Mouse (Mus musculus) forebrain, embryonic 16.5 days (tissue): ENCODE measurements at regions not wholly inside any gene's neighbourhood (a gene's known extent, or its start where the extent isn't known, plus 50 kb on each side); places are given as distances from the start of the nearest gene placed in this dataset.

ENCODE experiments used
- ATAC-seq: fragments of 200-750 bp; cut with Nextera tagmentation; 2 replicates; pipeline ENCODE4 v1.8.0; 2017; ENCODE audit warnings: mild to moderate bottlenecking, moderate library complexity
- H3K27ac ChIP-seq: fragments of 300-500 bp; sonication (generic); 2 replicates; pipeline ENCODE4 v1.5.1; 2014; ENCODE audit warnings: low read length, control low read depth
- H3K27me3 ChIP-seq: fragments of 300-500 bp; sonication (generic); replicated peaks from 2 replicates; pipeline ENCODE4 v1.6.1; 2014; ENCODE audit warnings: low read length; ENCODE audit not compliant: control insufficient read depth, insufficient read depth
- H3K36me3 ChIP-seq: fragments of 300-500 bp; sonication (generic); 2 replicates; pipeline ENCODE4 v1.6.1; 2014; ENCODE audit not compliant: control insufficient read depth, insufficient read depth
- H3K4me1 ChIP-seq: fragments of 300-500 bp; sonication (generic); replicated peaks from 2 replicates; pipeline ENCODE4 v1.6.1; 2014; ENCODE audit warnings: low read length; ENCODE audit not compliant: control insufficient read depth, insufficient read depth
- H3K4me2 ChIP-seq: fragments of 300-500 bp; sonication (generic); 2 replicates; pipeline ENCODE4 v1.6.1; 2014; ENCODE audit warnings: mild to moderate bottlenecking, low read length, control low read depth
- H3K4me3 ChIP-seq: fragments of 300-500 bp; sonication (generic); replicated peaks from 2 replicates; pipeline ENCODE4 v1.5.1; 2014; ENCODE audit warnings: mild to moderate bottlenecking, low read length, control low read depth
- H3K9ac ChIP-seq: fragments of 300-500 bp; sonication (generic); replicated peaks from 2 replicates; pipeline ENCODE4 v1.6.1; 2014; ENCODE audit warnings: low read depth, low read length, control low read depth
- H3K9me3 ChIP-seq: fragments of 300-500 bp; sonication (generic); 2 replicates; pipeline ENCODE4 v1.6.1; 2016; ENCODE audit warnings: low read length; ENCODE audit not compliant: control insufficient read depth
- WGBS: fragments of 180-500 bp; shearing (Covaris S2); extraction: QIAGEN DNeasy Blood & Tissue Kit; methylation state at CpG from one replicate; pipeline ENCODE4 v1.1.7; 2014; 5-methylcytosine and 5-hydroxymethylcytosine counted together

DNA sequence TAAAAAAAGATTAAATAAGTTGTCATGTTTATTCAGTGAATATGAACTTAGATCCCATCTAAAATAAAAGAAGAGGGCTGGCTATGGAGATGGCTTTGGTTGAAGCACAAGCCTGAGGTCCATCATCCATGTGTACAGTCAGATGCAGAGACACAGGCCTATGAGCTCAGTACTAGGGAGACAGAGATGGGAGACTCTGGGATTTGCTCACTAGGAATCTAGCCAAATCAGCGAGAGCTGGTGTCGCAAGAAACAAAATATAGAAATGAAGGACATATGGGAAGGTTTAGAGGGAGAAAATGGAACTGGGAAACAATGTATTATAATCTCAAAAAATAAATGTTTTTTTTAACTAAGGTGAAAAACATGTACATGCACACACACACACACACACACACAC lies 326.6 kb downstream of the Col12a1 start:
- Histone ChIP-seq H3K4me3 (no peak overlapping the region), H3K9me3 (no peaks in the 10 kb centered on the region), H3K9ac (no peak overlapping the region), H3K4me1 (no peaks in the 10 kb centered on the region), H3K36me3 (no peaks in the 10 kb centered on the region), H3K27me3 (no peaks in the 10 kb centered on the region), H3K4me2 (no peak overlapping the region), H3K27ac (no peak overlapping the region)
- WGBS, result 76% methylated on average over 2 of the region's 2 CpGs
- ATAC-seq, result no peak

DNA sequence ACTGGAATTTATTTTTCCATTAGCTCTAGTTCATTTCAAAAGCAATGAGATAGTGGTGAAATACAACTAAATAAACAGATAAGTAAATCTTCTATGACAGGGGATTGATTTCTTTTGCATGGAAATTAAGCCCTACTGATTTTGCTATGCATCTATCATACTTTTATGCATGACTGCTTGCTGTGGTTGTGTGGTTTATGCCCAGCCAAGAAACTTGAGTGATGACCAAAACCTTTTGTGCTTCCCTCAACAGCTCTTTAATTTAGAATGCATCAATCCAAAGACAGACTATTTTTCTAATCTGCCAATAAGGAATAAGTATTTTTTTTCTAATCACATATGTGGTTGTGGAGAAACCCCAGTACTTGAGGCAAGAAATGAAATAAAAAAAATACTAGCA lies 303.6 kb downstream of the Col12a1 start:
- Histone ChIP-seq H3K27me3 (no peaks in the 10 kb centered on the region), H3K27ac (no peak overlapping the region), H3K9ac (no peak overlapping the region), H3K4me1 (no peaks in the 10 kb centered on the region), H3K4me2 (no peak overlapping the region), H3K9me3 (no peaks in the 10 kb centered on the region), H3K4me3 (no peak overlapping the region), H3K36me3 (no peaks in the 10 kb centered on the region)
- ATAC-seq, result no peak

DNA sequence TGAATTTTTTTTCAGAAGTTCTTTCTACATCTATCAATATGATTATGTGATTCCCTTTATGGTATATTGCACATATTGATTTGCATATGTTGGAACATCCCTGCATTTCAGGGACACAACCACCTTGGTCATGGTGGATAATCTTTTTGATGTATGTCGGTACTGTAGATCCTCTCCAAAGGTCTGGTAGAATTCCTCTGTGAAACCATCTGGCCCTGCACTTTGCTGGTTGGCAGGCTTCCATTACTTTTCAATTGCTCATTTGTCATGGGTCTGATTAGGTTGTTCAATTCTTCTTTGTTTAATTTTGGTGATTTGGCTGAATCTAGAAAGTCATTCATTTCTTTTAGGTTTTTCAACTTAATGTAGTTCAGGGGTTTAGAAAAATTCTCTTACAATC lies 288.2 kb downstream of the Col12a1 start:
- no peaks in the 10 kb centered on the region for H3K4me1 ChIP-seq
- H3K4me2 ChIP-seq, result no peak overlapping the region
- no peaks in the 10 kb centered on the region for H3K27me3 ChIP-seq
- no peaks in the 10 kb centered on the region for H3K9me3 ChIP-seq
- WGBS, result 39% methylated on average over 1 of the region's 1 CpGs
- no peak overlapping the region for H3K9ac ChIP-seq
- no peaks in the 10 kb centered on the region for H3K36me3 ChIP-seq
- no peak for ATAC-seq
- no peak overlapping the region for H3K27ac ChIP-seq
- H3K4me3 ChIP-seq, result no peak overlapping the region

DNA sequence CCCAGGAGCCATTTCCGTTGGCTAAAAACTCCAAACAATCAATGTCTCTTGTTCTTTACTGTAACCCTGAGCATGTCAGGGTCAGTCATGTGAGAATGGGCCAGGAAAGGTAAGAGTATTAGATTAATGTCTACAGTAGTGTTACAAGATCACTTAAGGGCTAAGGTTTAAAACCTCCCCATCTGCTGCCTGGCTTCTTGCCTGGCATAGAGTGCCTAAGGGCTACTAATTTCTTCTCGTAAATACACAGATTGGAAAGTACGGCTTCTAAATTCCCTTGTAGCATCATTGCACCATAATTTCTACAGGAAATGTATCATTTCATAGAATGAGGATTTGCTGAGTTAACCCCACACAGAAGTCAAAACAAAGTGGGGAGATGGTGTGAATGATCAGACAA lies 281.0 kb downstream of the Col12a1 start:
- Histone ChIP-seq H3K4me1 (no peaks in the 10 kb centered on the region), H3K9ac (no peak overlapping the region), H3K27me3 (no peaks in the 10 kb centered on the region), H3K27ac (no peak overlapping the region), H3K36me3 (no peaks in the 10 kb centered on the region), H3K4me2 (no peak overlapping the region), H3K4me3 (no peak overlapping the region), H3K9me3 (no peaks in the 10 kb centered on the region)
- no peak for ATAC-seq
- WGBS, result 88% methylated on average over 3 of the region's 3 CpGs

DNA sequence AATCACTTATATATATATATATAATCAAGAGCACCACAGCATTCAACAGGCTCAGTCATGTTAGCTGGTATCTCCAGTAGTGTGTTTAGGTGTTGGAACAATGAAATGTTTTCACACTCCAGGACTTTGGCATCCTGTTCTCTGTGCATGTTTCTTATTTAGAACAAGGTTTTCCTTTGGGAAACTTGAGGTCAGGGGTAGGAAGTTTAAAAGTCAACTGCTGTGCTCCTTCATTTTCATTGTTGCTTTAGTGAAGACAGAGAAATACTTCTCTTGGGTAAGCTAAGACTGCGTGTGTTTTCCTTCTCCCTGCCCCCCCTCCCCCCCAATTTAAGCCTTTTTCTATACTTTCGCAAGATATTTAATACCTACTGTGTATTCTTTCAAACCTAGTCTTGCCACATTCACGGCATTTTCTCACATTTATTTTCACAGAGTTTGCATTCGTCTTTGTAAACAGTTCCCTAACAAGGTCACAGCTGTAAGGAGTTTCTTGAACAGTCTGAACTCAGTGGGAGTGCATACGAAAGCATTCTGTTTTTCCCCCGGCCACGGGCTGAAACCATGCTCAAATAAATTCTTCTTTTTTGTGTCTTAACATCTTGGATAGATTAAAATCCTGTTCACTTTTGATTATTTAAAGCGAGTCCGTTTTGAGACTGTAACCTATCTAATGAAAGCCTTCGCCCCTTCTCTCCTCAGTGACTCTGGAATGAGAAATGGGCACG lies 279.2 kb downstream of the Col12a1 start:
- Histone ChIP-seq H3K9ac (no peak overlapping the region), H3K9me3 (no peaks in the 10 kb centered on the region), H3K27ac (no peak overlapping the region), H3K4me1 (no peaks in the 10 kb centered on the region), H3K27me3 (no peaks in the 10 kb centered on the region), H3K4me3 (no peak overlapping the region), H3K4me2 (no peak overlapping the region), H3K36me3 (no peaks in the 10 kb centered on the region)
- 57% methylated on average over 11 of the region's 11 CpGs for WGBS
- no peak for ATAC-seq

DNA sequence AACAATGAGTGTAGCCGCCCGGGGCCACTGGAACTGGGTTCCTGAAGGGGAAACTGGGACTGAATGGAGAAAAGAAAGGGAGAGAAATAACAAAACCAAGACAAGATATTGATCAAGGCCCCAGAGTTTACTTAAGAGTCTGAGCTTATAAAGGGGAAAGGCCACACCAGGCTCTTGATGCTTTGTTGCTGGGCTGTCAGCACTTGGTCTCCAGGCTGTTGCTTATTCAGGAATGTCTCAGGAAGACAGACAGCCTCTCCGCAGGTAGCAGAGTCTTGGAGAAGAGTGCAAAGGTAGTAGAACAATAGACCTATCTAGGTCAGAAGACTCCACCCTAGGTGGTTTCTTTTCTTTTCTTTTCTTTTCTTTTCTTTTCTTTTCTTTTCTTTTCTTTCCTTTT lies 263.4 kb downstream of the Col12a1 start:
- Histone ChIP-seq H3K4me2 (no peak overlapping the region), H3K4me3 (no peak overlapping the region), H3K27ac (no peak overlapping the region), H3K36me3 (no peaks in the 10 kb centered on the region), H3K27me3 (no peaks in the 10 kb centered on the region), H3K9ac (no peak overlapping the region), H3K4me1 (no peaks in the 10 kb centered on the region), H3K9me3 (no peaks in the 10 kb centered on the region)
- ATAC-seq, result no peak
- WGBS, result 59% methylated on average over 3 of the region's 3 CpGs

DNA sequence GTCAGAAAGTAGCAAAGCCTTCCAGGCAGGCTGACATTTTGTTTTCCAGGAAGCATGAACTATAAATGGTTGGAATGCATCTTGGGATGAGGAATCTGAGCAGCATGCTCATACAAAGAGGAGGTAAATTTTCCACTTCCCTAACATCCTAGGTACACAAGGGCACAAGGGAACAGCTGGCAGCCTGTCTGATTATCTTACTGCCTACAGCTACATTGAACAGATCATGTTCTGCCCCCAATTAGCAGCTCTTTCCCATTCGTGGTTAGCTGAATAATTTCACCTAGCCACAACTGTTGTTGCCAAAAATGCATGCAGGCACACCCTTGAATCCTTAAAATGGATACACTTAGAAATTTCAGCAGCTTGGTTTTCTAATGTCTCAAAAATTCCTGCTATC lies 239.5 kb downstream of the Col12a1 start:
- H3K27ac ChIP-seq, result no peak overlapping the region
- no peak overlapping the region for H3K4me3 ChIP-seq
- no peak for ATAC-seq
- H3K27me3 ChIP-seq, result no peaks in the 10 kb centered on the region
- H3K36me3 ChIP-seq, result no peaks in the 10 kb centered on the region
- no peak overlapping the region for H3K4me2 ChIP-seq
- no peaks in the 10 kb centered on the region for H3K4me1 ChIP-seq
- 8% methylated on average over 1 of the region's 1 CpGs for WGBS
- H3K9ac ChIP-seq, result no peak overlapping the region
- no peaks in the 10 kb centered on the region for H3K9me3 ChIP-seq

DNA sequence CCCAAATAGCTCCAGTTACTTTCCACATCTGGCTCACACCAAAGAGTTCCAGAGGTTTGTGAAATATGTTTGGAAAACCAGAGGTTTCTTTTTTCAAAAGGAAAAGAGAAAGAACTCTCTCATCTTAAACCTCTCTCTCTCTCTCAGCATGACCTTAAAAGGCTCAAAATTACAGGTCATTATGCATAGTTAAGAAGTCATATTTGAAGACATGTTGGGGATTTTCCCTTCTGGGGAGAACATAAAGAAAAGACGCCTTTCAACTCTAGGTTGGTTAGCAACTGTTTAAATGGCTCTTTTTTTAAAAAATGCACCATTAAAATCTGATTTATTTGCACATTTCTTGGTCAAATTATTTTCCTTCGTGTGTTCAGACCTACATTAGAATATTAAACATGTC lies 218.4 kb downstream of the Col12a1 start:
- Histone ChIP-seq H3K27ac (no peak overlapping the region), H3K4me3 (no peak overlapping the region), H3K27me3 (no peaks in the 10 kb centered on the region), H3K36me3 (no peaks in the 10 kb centered on the region), H3K9me3 (no peaks in the 10 kb centered on the region), H3K4me1 (no peaks in the 10 kb centered on the region), H3K9ac (no peak overlapping the region), H3K4me2 (no peak overlapping the region)
- ATAC-seq, result no peak
- WGBS, result 70% methylated on average over 2 of the region's 2 CpGs

DNA sequence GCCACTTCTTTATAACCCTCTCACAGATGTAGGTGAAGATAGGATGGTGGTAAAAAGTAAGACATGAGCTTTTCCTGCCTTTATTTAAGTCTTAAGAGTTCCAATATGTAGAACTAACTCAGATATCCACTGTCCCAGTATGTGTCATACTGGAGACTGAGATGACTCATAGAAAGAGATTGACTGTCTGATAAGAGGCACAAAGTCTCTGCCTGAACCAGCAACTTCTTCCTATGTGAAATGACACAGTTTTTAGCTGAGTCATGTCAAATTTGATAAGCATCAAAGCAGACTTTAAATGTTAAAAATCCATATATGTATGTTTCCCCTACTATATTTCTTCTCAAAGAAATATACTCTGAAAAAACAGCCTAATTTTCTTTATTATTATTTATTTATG lies 216.6 kb downstream of the Col12a1 start:
- Histone ChIP-seq H3K9ac (no peak overlapping the region), H3K9me3 (no peaks in the 10 kb centered on the region), H3K4me3 (no peak overlapping the region), H3K36me3 (no peaks in the 10 kb centered on the region), H3K4me1 (no peaks in the 10 kb centered on the region), H3K27ac (no peak overlapping the region), H3K4me2 (no peak overlapping the region), H3K27me3 (no peaks in the 10 kb centered on the region)
- ATAC-seq, result no peak

DNA sequence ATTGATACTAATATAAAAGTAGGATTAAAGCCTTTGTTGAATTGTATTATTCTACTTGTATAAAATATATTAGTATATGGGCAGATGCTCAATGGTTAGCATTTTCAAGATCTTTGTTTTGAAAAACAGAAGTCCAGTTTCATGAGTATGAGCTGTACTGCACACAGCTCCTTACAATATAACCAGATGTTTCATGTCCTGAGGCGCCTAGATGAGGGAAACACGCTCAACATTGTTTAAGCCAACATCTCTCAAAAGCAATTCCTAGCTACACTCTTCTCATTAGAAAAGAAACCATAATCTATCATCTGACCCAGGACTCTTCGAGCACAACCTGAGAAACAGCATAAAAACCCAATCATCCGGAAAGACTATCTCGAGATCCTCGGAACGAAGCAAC lies 202.2 kb downstream of the Col12a1 start:
- no peaks in the 10 kb centered on the region for H3K9me3 ChIP-seq
- no peaks in the 10 kb centered on the region for H3K36me3 ChIP-seq
- H3K4me2 ChIP-seq, result no peak overlapping the region
- H3K4me1 ChIP-seq, result no peaks in the 10 kb centered on the region
- no peak overlapping the region for H3K9ac ChIP-seq
- 85% methylated on average over 7 of the region's 7 CpGs for WGBS
- no peak overlapping the region for H3K27ac ChIP-seq
- ATAC-seq, result no peak
- H3K27me3 ChIP-seq, result no peaks in the 10 kb centered on the region
- H3K4me3 ChIP-seq, result no peak overlapping the region
